Comparison of ENCODE assay signal across 27 mouse cellular contexts in genomic region chr16:8655108-8655507, GRCm38 (mm10). TPM values are rescaled to one million over a fixed set of nuclear protein-coding genes. Genes with fewer than 3 reads are reported as not detected.
DNase-seq lines count a peak whose midpoint lies in the region; ATAC-seq and TF ChIP-seq lines count a peak whose summit lies in the region.
"Had no signal": no experiment of that assay in that cellular context is flagged by ENCODE, and none has a peak within 500 bp of the region (broad histone marks: within the 10 kb centered on the region; RNA-seq: fewer than 3 reads in every experiment).

No protein-coding gene starts in this region.

- no peak for TF ChIP-seq CTCF in E14TG2a.4 (conservative IDR thresholded peaks at IDR 0.05; ENCODE audit: low read length)
- no peak for TF ChIP-seq CTCF in liver, postnatal 0 days (IDR thresholded peaks at IDR 0.05; ENCODE audit: low read depth)

- H3K9me3 ChIP-seq in forebrain, embryonic 16.5 days (ENCODE audit: control insufficient read depth, low read length): no peaks in the 10 kb centered on the region
- H3K9me3 ChIP-seq in forebrain, embryonic 11.5 days (ENCODE audit: control insufficient read depth, low read length): no peaks in the 10 kb centered on the region
- H3K9me3 ChIP-seq in E14TG2a.4 (ENCODE audit: low read length): no peaks in the 10 kb centered on the region
- H3K9me3 ChIP-seq in liver, postnatal 0 days (ENCODE audit: low read length): no peaks in the 10 kb centered on the region
- H3K9me3 ChIP-seq: embryonic facial prominence, embryonic 13.5 days; embryonic facial prominence, embryonic 15.5 days; forebrain, embryonic 10.5 days; G1E had no signal

- ATAC-seq in forebrain, embryonic 16.5 days: no peak
- no peak for ATAC-seq in forebrain, embryonic 11.5 days (replicated peaks; ENCODE audit: low FRiP score)
- ATAC-seq in liver, postnatal 0 days: no peak
- ATAC-seq: Patski had no signal

- H3K4me2 ChIP-seq in forebrain, embryonic 16.5 days (ENCODE audit: low read length): no peak overlapping the region
- H3K4me2 ChIP-seq in forebrain, embryonic 11.5 days (ENCODE audit: low read depth, low read length, severe bottlenecking): no peak overlapping the region
- H3K4me2 ChIP-seq in myocyte (ENCODE audit: low read depth): no peak overlapping the region
- no peak overlapping the region for H3K4me2 ChIP-seq in liver, postnatal 0 days (ENCODE audit: low read depth, low read length)
- H3K4me2 ChIP-seq: embryonic facial prominence, embryonic 13.5 days; embryonic facial prominence, embryonic 15.5 days had no signal

- no peaks in the 10 kb centered on the region for H3K4me1 ChIP-seq in forebrain, embryonic 16.5 days (replicated peaks; ENCODE audit: control insufficient read depth, insufficient read depth, low read length)
- no peaks in the 10 kb centered on the region for H3K4me1 ChIP-seq in forebrain, embryonic 11.5 days (replicated peaks; ENCODE audit: control insufficient read depth, insufficient read depth, low read length)
- peaks cover 72% of the 10 kb centered on the region for H3K4me1 ChIP-seq in E14TG2a.4 (replicated peaks; ENCODE audit: low read depth, low read length)
- H3K4me1 ChIP-seq in liver, postnatal 0 days (ENCODE audit: insufficient read depth): peaks cover 5% of the 10 kb centered on the region; the same call in 1 of the 2 replicates
- H3K4me1 ChIP-seq: embryonic facial prominence, embryonic 13.5 days; embryonic facial prominence, embryonic 15.5 days; forebrain, embryonic 10.5 days had no signal

- no peak for TF ChIP-seq EP300 in liver, postnatal 0 days (IDR thresholded peaks at IDR 0.05; ENCODE audit: low read depth)

- H3K4me3 ChIP-seq in forebrain, embryonic 16.5 days (replicated peaks; ENCODE audit: low read length): no peak overlapping the region
- H3K4me3 ChIP-seq in forebrain, embryonic 11.5 days (ENCODE audit: low read depth, low read length): no peak overlapping the region
- H3K4me3 ChIP-seq in E14TG2a.4 (replicated peaks; ENCODE audit: low read length) (peak overlapping the region; percentile 13; the same call in 1 of the 2 replicates), myocyte (no peak overlapping the region)
- H3K4me3 ChIP-seq in liver, postnatal 0 days (ENCODE audit: low read depth, low read length): no peak overlapping the region
- H3K4me3 ChIP-seq: embryonic facial prominence, embryonic 13.5 days; embryonic facial prominence, embryonic 15.5 days; erythroblast, embryonic 14.5 days; forebrain, embryonic 10.5 days had no signal

- H3K27ac ChIP-seq in forebrain, embryonic 16.5 days (ENCODE audit: low read length): 0 out of 2 replicates have a peak overlapping the region, but pooled peaks have one; percentile 34
- H3K27ac ChIP-seq in forebrain, embryonic 11.5 days (ENCODE audit: low read depth, low read length): no peak overlapping the region
- no peak overlapping the region for H3K27ac ChIP-seq in liver, postnatal 0 days (ENCODE audit: low read depth)
- H3K27ac ChIP-seq: embryonic facial prominence, embryonic 13.5 days; embryonic facial prominence, embryonic 15.5 days; forebrain, embryonic 10.5 days had no signal

- peaks cover 18% of the 10 kb centered on the region for H3K36me3 ChIP-seq in forebrain, embryonic 16.5 days (ENCODE audit: control insufficient read depth, insufficient read depth)
- H3K36me3 ChIP-seq in forebrain, embryonic 11.5 days (ENCODE audit: control insufficient read depth, insufficient read depth, low read length): peaks cover 8% of the 10 kb centered on the region; the same call in 1 of the 2 replicates
- H3K36me3 ChIP-seq in E14TG2a.4 (ENCODE audit: insufficient read depth, low read length) (peaks cover 97% of the 10 kb centered on the region), myocyte (ENCODE audit: control insufficient read depth, insufficient read depth) (peaks cover 22% of the 10 kb centered on the region)
- peaks cover 75% of the 10 kb centered on the region for H3K36me3 ChIP-seq in liver, postnatal 0 days (replicated peaks; ENCODE audit: insufficient read depth, low read length)

- WGBS in forebrain, embryonic 16.5 days: 79% methylated on average over 6 of the region's 6 CpGs
- 91% methylated on average over 6 of the region's 6 CpGs for WGBS in forebrain, embryonic 11.5 days
- WGBS in liver, postnatal 0 days (ENCODE audit: insufficient replicate concordance): 82% methylated on average over 6 of the region's 6 CpGs

- DNase-seq in forebrain, embryonic 11.5 days (ENCODE audit: low spot score): no peak
- DNase-seq in brain, adult 2 months (ENCODE audit: low read depth, low spot score): peak; percentile 61
- no peak for DNase-seq in cerebellum, adult 11 months
- no peak for DNase-seq in liver, postnatal 0 days
- DNase-seq: adrenal gland, adult 8-10 months; adrenal gland, postnatal 14 days; adrenal gland, postnatal 36 days; cerebellum, adult 11-12 months; cerebellum, adult 2 months; cerebellum, adult 9-10 months; cerebellum, postnatal 10 days; cerebellum, postnatal 25 days; embryo, embryonic 11 days had no signal

- H3K79me2 ChIP-seq in myocyte (ENCODE audit: control insufficient read depth, insufficient read depth): no peaks in the 10 kb centered on the region

- no peak for TF ChIP-seq POLR2A in myocyte (IDR thresholded peaks at IDR 0.05; ENCODE audit: insufficient read length, low read depth)

- H3K9ac ChIP-seq in forebrain, embryonic 16.5 days (replicated peaks; ENCODE audit: low read depth, low read length): no peak overlapping the region
- H3K9ac ChIP-seq in forebrain, embryonic 11.5 days (ENCODE audit: low read length): no peak overlapping the region
- H3K9ac ChIP-seq in liver, postnatal 0 days (replicated peaks): no peak overlapping the region
- H3K9ac ChIP-seq: embryonic facial prominence, embryonic 13.5 days; embryonic facial prominence, embryonic 15.5 days had no signal

- H3ac ChIP-seq in myocyte (ENCODE audit: control insufficient read depth, insufficient read length): no peak overlapping the region

- no peaks in the 10 kb centered on the region for H3K27me3 ChIP-seq in forebrain, embryonic 16.5 days (replicated peaks; ENCODE audit: control insufficient read depth, insufficient read depth, low read length)
- H3K27me3 ChIP-seq in forebrain, embryonic 11.5 days (ENCODE audit: control insufficient read depth, insufficient read depth, low read length): no peaks in the 10 kb centered on the region
- H3K27me3 ChIP-seq in E14TG2a.4 (ENCODE audit: insufficient read depth, low read length) (no peaks in the 10 kb centered on the region), myocyte (ENCODE audit: control insufficient read depth, insufficient read depth, insufficient read length) (no peaks in the 10 kb centered on the region)
- H3K27me3 ChIP-seq in liver, postnatal 0 days (ENCODE audit: insufficient read depth, low read length): no peaks in the 10 kb centered on the region
- H3K27me3 ChIP-seq: embryonic facial prominence, embryonic 13.5 days; embryonic facial prominence, embryonic 15.5 days; Patski had no signal

TF ChIP-seq in myocyte, 11 proteins besides CTCF, POLR2A, EP300 and RAD21:
- TF ChIP-seq TCF3 (IDR thresholded peaks at IDR 0.05; ENCODE audit: insufficient read length, low read depth) (no peak), SRF (IDR thresholded peaks at IDR 0.05; ENCODE audit: control insufficient read depth, insufficient read length, low read depth) (no peak), TCF12 (IDR thresholded peaks at IDR 0.05; ENCODE audit: insufficient read depth, poor library complexity, severe bottlenecking) (no peak), MAX (IDR thresholded peaks at IDR 0.05; ENCODE audit: low read depth) (no peak), CEBPB (IDR thresholded peaks at IDR 0.05; ENCODE audit: insufficient read depth, poor library complexity, severe bottlenecking) (no peak), POLR2AphosphoS2 (IDR thresholded peaks at IDR 0.05; ENCODE audit: insufficient read length, low read depth) (peak; percentile 56), REST (IDR thresholded peaks at IDR 0.05; ENCODE audit: insufficient read depth, insufficient read length) (no peak), MYOG (IDR thresholded peaks at IDR 0.05; ENCODE audit: control insufficient read depth in 1 of 3, insufficient read depth in 1 of 3, insufficient read length in 2 of 3, low read depth in 2 of 3) (no peak)
TF ChIP-seq in myocyte: peak in this region for 1.

RNA-seq across cellular contexts. Expression of gene Carhsp1, which starts 16.8 kb away (rescaled TPM):
- 181 and 200 TPM in 2 replicates for polyA plus RNA-seq in forebrain, embryonic 16.5 days (2015; fragmentation: Nextera tagmentation; extraction: Ambion mirVana)
- polyA plus RNA-seq in forebrain, embryonic 11.5 days (2014; fragmentation: Nextera tagmentation; extraction: Ambion mirVana): 55.9 and 62.2 TPM in 2 replicates
- polyA plus RNA-seq in myocyte (2012; fragmentation: generic; extraction: Trizol): 110 TPM
- polyA plus RNA-seq in liver, postnatal 0 days (2015; fragmentation: Nextera tagmentation; extraction: Ambion mirVana): 65.4 and 71.2 TPM in 2 replicates

RNA-seq across cellular contexts. Expression of gene Tmem186, which starts 17.6 kb away (rescaled TPM):
- 26.8 and 27.8 TPM in 2 replicates for polyA plus RNA-seq in forebrain, embryonic 16.5 days (2015; fragmentation: Nextera tagmentation; extraction: Ambion mirVana)
- polyA plus RNA-seq in forebrain, embryonic 11.5 days (2014; fragmentation: Nextera tagmentation; extraction: Ambion mirVana): 19.9 and 20.8 TPM in 2 replicates
- polyA plus RNA-seq in myocyte (2012; fragmentation: generic; extraction: Trizol): 7.4 TPM
- 6.2 and 7.0 TPM in 2 replicates for polyA plus RNA-seq in liver, postnatal 0 days (2015; fragmentation: Nextera tagmentation; extraction: Ambion mirVana)

RNA-seq across cellular contexts. Expression of gene Pmm2, which starts 17.6 kb away (rescaled TPM):
- polyA plus RNA-seq in forebrain, embryonic 16.5 days (2015; fragmentation: Nextera tagmentation; extraction: Ambion mirVana): 48.1 and 53.4 TPM in 2 replicates
- polyA plus RNA-seq in forebrain, embryonic 11.5 days (2014; fragmentation: Nextera tagmentation; extraction: Ambion mirVana): 43.8 and 44.8 TPM in 2 replicates
- polyA plus RNA-seq in myocyte (2012; fragmentation: generic; extraction: Trizol): 31.7 TPM
- polyA plus RNA-seq in liver, postnatal 0 days (2015; fragmentation: Nextera tagmentation; extraction: Ambion mirVana): 37.2 and 38.0 TPM in 2 replicates

RNA-seq across cellular contexts. Expression of gene Gm5767, which starts 25.5 kb away (rescaled TPM):
- polyA plus RNA-seq in forebrain, embryonic 16.5 days (2015; fragmentation: Nextera tagmentation; extraction: Ambion mirVana): not detected in 2 replicates
- polyA plus RNA-seq in forebrain, embryonic 11.5 days (2014; fragmentation: Nextera tagmentation; extraction: Ambion mirVana): not detected in 2 replicates
- polyA plus RNA-seq in myocyte (2012; fragmentation: generic; extraction: Trizol): 0.16 TPM
- polyA plus RNA-seq in liver, postnatal 0 days (2015; fragmentation: Nextera tagmentation; extraction: Ambion mirVana): 0.43 TPM in 1 of 2 replicates, not detected in the other
- polyA plus RNA-seq: activated CD4-positive, CD25-positive, alpha-beta regulatory T cell, adult 4 months; brain, embryonic 14.5 days; C2C12; cerebellum, adult 2 months; embryonic facial prominence, embryonic 11.5 days; embryonic facial prominence, embryonic 13.5 days; embryonic facial prominence, embryonic 15.5 days; erythroblast, embryonic 14.5 days; frontal cortex, adult 2 months; G1E; Patski had no signal
